Mouse (Mus musculus) liver, embryonic 11.5 days (tissue): ENCODE data around the gene Pgm2l1. TPM values are rescaled to one million over a fixed set of nuclear protein-coding genes. Genes with fewer than 3 reads are reported as not detected.
"Not testable (repeated sequence)": the region's sequence is repeated elsewhere in the genome, so short reads cannot be mapped to it uniquely, and the experiment has no call there.

Experiments
- ATAC-seq: fragments of 200-750 bp; cut with Nextera tagmentation; replicated peaks from 2 replicates; pipeline ENCODE4 v1.8.0; 2017; ENCODE audit warnings: moderate number of reproducible peaks, mild to moderate bottlenecking, moderate TSS enrichment, moderate library complexity; ENCODE audit not compliant: low FRiP score
- DNase-seq: peaks from one replicate; pipeline ENCODE4 v3.0.0-alpha.2; 2017; ENCODE audit warnings: low spot score
- H3K27ac ChIP-seq: fragments of 300-500 bp; sonication (generic); 2 replicates; pipeline ENCODE4 v1.5.1; 2014; ENCODE audit warnings: mild to moderate bottlenecking, low read depth, low read length, control low read depth
- H3K27me3 ChIP-seq: fragments of 300-500 bp; sonication (generic); replicated peaks from 2 replicates; pipeline ENCODE4 v1.6.1; 2014; ENCODE audit warnings: low read length, mixed read lengths; ENCODE audit not compliant: control insufficient read depth, insufficient read depth
- H3K36me3 ChIP-seq: fragments of 300-500 bp; sonication (generic); 2 replicates; pipeline ENCODE4 v1.6.1; 2014; ENCODE audit warnings: mild to moderate bottlenecking, low read length, moderate library complexity, mixed read lengths; ENCODE audit not compliant: control insufficient read depth, insufficient read depth
- H3K4me1 ChIP-seq: fragments of 300-500 bp; sonication (generic); replicated peaks from 2 replicates; pipeline ENCODE4 v1.6.1; 2014; ENCODE audit warnings: low read length, mixed read lengths; ENCODE audit not compliant: control insufficient read depth, insufficient read depth
- H3K4me2 ChIP-seq: fragments of 300-500 bp; sonication (generic); 2 replicates; pipeline ENCODE4 v1.6.1; 2014; ENCODE audit warnings: mild to moderate bottlenecking, control low read depth, moderate library complexity
- H3K4me3 ChIP-seq: fragments of 300-500 bp; sonication (generic); 2 replicates; pipeline ENCODE4 v1.5.1; 2014; ENCODE audit warnings: low read depth, low read length, control low read depth
- H3K9ac ChIP-seq: fragments of 300-500 bp; sonication (generic); 2 replicates; pipeline ENCODE4 v1.6.1; 2014; ENCODE audit warnings: low read depth, low read length, control low read depth
- H3K9me3 ChIP-seq: fragments of 300-500 bp; sonication (generic); 2 replicates; pipeline ENCODE4 v1.6.1; 2016; ENCODE audit warnings: low read length, inconsistent platforms, mixed read lengths; ENCODE audit not compliant: control insufficient read depth
- WGBS: fragments of 180-500 bp; shearing (Covaris S2); extraction: QIAGEN DNeasy Blood & Tissue Kit; methylation state at CpG from one replicate; pipeline ENCODE4 v1.1.7; 2014; 5-methylcytosine and 5-hydroxymethylcytosine counted together
- polyA plus RNA-seq: library from polyadenylated mRNA; unstranded; fragments of >200 nt; fragmentation: Nextera tagmentation; extraction: Ambion mirVana; gene quantifications from 2 replicates; pipeline ENCODE4 v1.2.1, GENCODE M21; 2014

Gene Pgm2l1
- polyA plus RNA-seq, 1 experiment from 2014 or later = 3.0 TPM

GRCm38 (mm10) chr7:100234264-100234885, 7.2 kb downstream of the Pgm2l1 start:
- peaks cover 6% of the 10 kb centered on the region for H3K4me1 ChIP-seq
- no peak overlapping the region for H3K4me3 ChIP-seq
- H3K9ac ChIP-seq = no peak overlapping the region
- H3K9me3 ChIP-seq = no peaks in the 10 kb centered on the region
- WGBS = 62% methylated on average over 7 of the region's 7 CpGs
- DNase-seq (no peak), ATAC-seq (no peak)
- H3K27ac ChIP-seq = peak overlapping the region; percentile 39; the same call in 1 of the 2 replicates
- H3K36me3 ChIP-seq = no peaks in the 10 kb centered on the region
- H3K27me3 ChIP-seq = no peaks in the 10 kb centered on the region
- no peak overlapping the region for H3K4me2 ChIP-seq

- Histone ChIP-seq H3K4me3 (no peak overlapping the region), H3K27ac (no peak overlapping the region), H3K36me3 (no peaks in the 10 kb centered on the region), H3K4me1 (peaks cover 6% of the 10 kb centered on the region), H3K9me3 (no peaks in the 10 kb centered on the region), H3K9ac (no peak overlapping the region), H3K4me2 (no peak overlapping the region), H3K27me3 (no peaks in the 10 kb centered on the region)
- no peak for DNase-seq
- 76% methylated on average over 1 of the region's 1 CpGs for WGBS
- no peak for ATAC-seq
Measured at GRCm38 (mm10) chr7:100238271-100238670, 11.1 kb downstream of the Pgm2l1 start.

GRCm38 (mm10) chr7:100240601-100241000, 13.4 kb downstream of the Pgm2l1 start:
- H3K27ac ChIP-seq = no peak overlapping the region
- H3K36me3 ChIP-seq = no peaks in the 10 kb centered on the region
- H3K4me2 ChIP-seq = no peak overlapping the region
- WGBS = 87% methylated on average over 2 of the region's 2 CpGs
- H3K9ac ChIP-seq = no peak overlapping the region
- H3K9me3 ChIP-seq = no peaks in the 10 kb centered on the region
- DNase-seq (no peak), ATAC-seq (no peak)
- H3K4me3 ChIP-seq = no peak overlapping the region
- no peaks in the 10 kb centered on the region for H3K27me3 ChIP-seq
- no peaks in the 10 kb centered on the region for H3K4me1 ChIP-seq

- Histone ChIP-seq H3K4me1 (no peaks in the 10 kb centered on the region), H3K4me2 (no peak overlapping the region), H3K4me3 (no peak overlapping the region), H3K9ac (no peak overlapping the region), H3K9me3 (no peaks in the 10 kb centered on the region), H3K36me3 (no peaks in the 10 kb centered on the region), H3K27ac (no peak overlapping the region), H3K27me3 (no peaks in the 10 kb centered on the region)
- 69% methylated on average over 1 of the region's 1 CpGs for WGBS
- ATAC-seq (no peak), DNase-seq (no peak)
Measured at GRCm38 (mm10) chr7:100243007-100243406, 15.8 kb downstream of the Pgm2l1 start.

- no peaks in the 10 kb centered on the region for H3K36me3 ChIP-seq
- H3K27ac ChIP-seq = no peak overlapping the region
- no peaks in the 10 kb centered on the region for H3K4me1 ChIP-seq
- 77% methylated on average over 4 of the region's 4 CpGs for WGBS
- no peak overlapping the region for H3K9ac ChIP-seq
- H3K4me2 ChIP-seq = no peak overlapping the region
- DNase-seq (no peak), ATAC-seq (no peak)
- H3K9me3 ChIP-seq = no peaks in the 10 kb centered on the region
- H3K27me3 ChIP-seq = no peaks in the 10 kb centered on the region
- H3K4me3 ChIP-seq = no peak overlapping the region
Measured at GRCm38 (mm10) chr7:100244225-100244624, 17.0 kb downstream of the Pgm2l1 start.

- WGBS = 90% methylated on average over 3 of the region's 3 CpGs
Measured at GRCm38 (mm10) chr7:100245176-100245575, 18.0 kb downstream of the Pgm2l1 start.

GRCm38 (mm10) chr7:100250667-100251066, 23.5 kb downstream of the Pgm2l1 start:
- H3K4me2 ChIP-seq = no peak overlapping the region
- WGBS = 92% methylated on average over 5 of the region's 5 CpGs
- H3K27me3 ChIP-seq = no peaks in the 10 kb centered on the region
- H3K4me1 ChIP-seq = no peaks in the 10 kb centered on the region
- DNase-seq (no peak), ATAC-seq (no peak)
- no peak overlapping the region for H3K9ac ChIP-seq
- H3K4me3 ChIP-seq = no peak overlapping the region
- no peaks in the 10 kb centered on the region for H3K9me3 ChIP-seq
- H3K27ac ChIP-seq = no peak overlapping the region
- H3K36me3 ChIP-seq = peaks cover 5% of the 10 kb centered on the region; the same call in 1 of the 2 replicates

More at GRCm38 (mm10) chr7:100245176-100245575, 18.0 kb downstream of the Pgm2l1 start:
- H3K4me3 ChIP-seq = no peak overlapping the region
- no peaks in the 10 kb centered on the region for H3K4me1 ChIP-seq
- no peak overlapping the region for H3K4me2 ChIP-seq
- H3K36me3 ChIP-seq = no peaks in the 10 kb centered on the region
- H3K27ac ChIP-seq = no peak overlapping the region
- H3K9ac ChIP-seq = no peak overlapping the region
- ATAC-seq (no peak), DNase-seq (no peak)
- no peaks in the 10 kb centered on the region for H3K9me3 ChIP-seq
- H3K27me3 ChIP-seq = no peaks in the 10 kb centered on the region

GRCm38 (mm10) chr7:100262350-100262749, 35.2 kb downstream of the Pgm2l1 start:
- WGBS = 82% methylated on average over 3 of the region's 3 CpGs
- no peaks in the 10 kb centered on the region for H3K4me1 ChIP-seq
- H3K4me2 ChIP-seq = no peak overlapping the region
- H3K4me3 ChIP-seq = no peak overlapping the region
- H3K27ac ChIP-seq = no peak overlapping the region
- H3K9me3 ChIP-seq = no peaks in the 10 kb centered on the region
- H3K36me3 ChIP-seq = no peaks in the 10 kb centered on the region
- DNase-seq = no peak
- H3K27me3 ChIP-seq = no peaks in the 10 kb centered on the region
- no peak for ATAC-seq
- H3K9ac ChIP-seq = no peak overlapping the region

- not testable (repeated sequence) for H3K9ac ChIP-seq, DNase-seq, ATAC-seq, H3K36me3 ChIP-seq, H3K27me3 ChIP-seq, H3K4me1 ChIP-seq, H3K4me3 ChIP-seq, H3K4me2 ChIP-seq, H3K27ac ChIP-seq, H3K9me3 ChIP-seq
- WGBS = 48% methylated on average over 17 of the region's 17 CpGs
Measured at GRCm38 (mm10) chr7:100264934-100265333, 37.7 kb downstream of the Pgm2l1 start.
